Mouse (Mus musculus) bone marrow, adult 2 months (tissue): ENCODE results near the gene Bhlhe41. TPM values are rescaled to one million over a fixed set of nuclear protein-coding genes. Genes with fewer than 3 reads are reported as not detected.
A peak's percentile ranks its signal among the peaks of the same experiment; 100 is the strongest.

ENCODE experiments used
- H3K27ac ChIP-seq: fragments of 200-500 bp; 2 replicates; pipeline ENCODE4 v1.5.1; 2012; ENCODE audit warnings: low read depth, mild to moderate bottlenecking, control low read depth, inconsistent platforms, low read length; ENCODE audit not compliant: control insufficient read depth, poor library complexity, insufficient read depth
- H3K4me1 ChIP-seq: fragments of 200-500 bp; 2 replicates; pipeline ENCODE4 v1.6.1; 2011; ENCODE audit warnings: low read length; ENCODE audit not compliant: control insufficient read depth, insufficient read depth
- H3K4me3 ChIP-seq: fragments of 200-500 bp; replicated peaks from 2 replicates; pipeline ENCODE3; 2011; ENCODE audit warnings: mild to moderate bottlenecking, low read depth, low read length, control low read depth; ENCODE audit not compliant: control insufficient read depth
- CTCF ChIP-seq: fragments of 200-500 bp; IDR thresholded peaks from 2 replicates; pipeline ENCODE4 v1.5.1; 2011; ENCODE audit warnings: low read length, control low read depth; ENCODE audit not compliant: control insufficient read depth, insufficient read depth
- POLR2A ChIP-seq: fragments of 200-500 bp; IDR thresholded peaks from 2 replicates; pipeline ENCODE4 v1.6.1; 2011; ENCODE audit warnings: low read depth, mild to moderate bottlenecking, control low read depth, low read length, borderline replicate concordance; ENCODE audit not compliant: control insufficient read depth
- WGBS: fragments of 180-500 bp; shearing (Covaris S2); methylation state at CpG from one replicate; pipeline ENCODE4 v1.1.7; 2018; 5-methylcytosine and 5-hydroxymethylcytosine counted together
- polyA plus RNA-seq: library from polyadenylated mRNA; stranded (reverse); fragments of >200 nt; gene quantifications from 2 replicates; pipeline ENCODE4 v1.2.4, GENCODE M21; 2011; ENCODE audit warnings: low replicate concordance; ENCODE audit not compliant: missing spikeins, insufficient read depth, insufficient read length

The Bhlhe41 gene
- polyA plus RNA-seq, 1 experiment, result 4.9 TPM

DNA sequence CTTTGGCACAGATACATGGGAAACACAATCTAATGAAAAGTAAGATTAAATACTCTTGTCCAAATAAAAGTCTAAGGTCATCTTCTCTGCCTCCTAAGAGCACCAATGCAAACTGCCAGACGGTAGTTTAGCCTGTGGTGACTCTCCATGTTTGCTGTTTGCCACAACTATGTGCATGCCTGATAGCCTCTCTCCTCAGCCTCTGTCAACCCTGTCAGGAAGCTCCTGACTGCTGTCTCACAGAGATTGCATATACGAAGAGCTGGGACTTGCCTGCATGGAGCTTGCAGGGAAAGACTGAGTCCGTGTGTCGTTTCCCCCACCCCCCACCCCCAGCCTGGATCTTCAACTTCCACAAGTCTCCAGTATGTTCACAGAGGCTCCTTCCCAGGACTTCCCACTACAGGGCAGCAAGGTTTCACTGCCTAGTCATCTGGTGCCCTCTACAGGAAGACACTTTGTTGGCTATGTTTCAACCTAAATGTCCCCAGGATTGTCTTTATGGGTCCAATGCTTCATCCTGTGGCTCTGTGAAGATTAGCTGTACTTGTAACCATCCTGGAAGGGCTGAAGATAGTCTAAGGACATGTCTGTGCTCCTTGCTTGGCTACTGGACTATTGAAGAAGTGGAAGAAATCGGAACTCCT is 41.6 kb downstream of the Bhlhe41 start:
- H3K4me3 ChIP-seq, result no peak overlapping the region
- 0 out of 2 replicates have a peak, but pooled peaks cover 1% of the 10 kb centered on the region for H3K4me1 ChIP-seq
- TF ChIP-seq CTCF, result peak; percentile 46
- TF ChIP-seq POLR2A, result no peak
- 38% methylated on average over 5 of the region's 5 CpGs for WGBS
- no peak overlapping the region for H3K27ac ChIP-seq

DNA sequence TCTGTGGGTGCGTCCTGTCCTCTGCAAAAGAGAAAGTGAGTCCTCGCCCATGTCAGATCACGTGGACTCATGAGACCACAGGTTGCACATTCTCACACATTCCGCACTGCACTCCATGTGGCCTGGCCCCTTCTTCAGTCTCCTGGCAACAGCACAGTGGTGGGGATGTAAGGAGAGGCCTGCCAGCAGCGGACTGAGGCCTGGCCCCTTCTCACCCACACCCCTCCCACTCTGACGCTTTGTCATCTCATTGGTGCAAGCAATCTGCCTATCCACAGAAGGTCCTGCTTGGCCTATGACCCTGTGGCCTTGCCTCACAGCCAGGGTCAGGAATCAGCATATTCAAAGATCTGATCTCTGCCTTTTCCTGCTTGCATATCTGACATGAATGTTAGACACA is 42.3 kb downstream of the Bhlhe41 start:
- Histone ChIP-seq H3K27ac (no peak overlapping the region), H3K4me3 (no peak overlapping the region), H3K4me1 (0 out of 2 replicates have a peak, but pooled peaks cover 1% of the 10 kb centered on the region)
- TF ChIP-seq CTCF (no peak), POLR2A (no peak)
- WGBS, result 81% methylated on average over 6 of the region's 6 CpGs

DNA sequence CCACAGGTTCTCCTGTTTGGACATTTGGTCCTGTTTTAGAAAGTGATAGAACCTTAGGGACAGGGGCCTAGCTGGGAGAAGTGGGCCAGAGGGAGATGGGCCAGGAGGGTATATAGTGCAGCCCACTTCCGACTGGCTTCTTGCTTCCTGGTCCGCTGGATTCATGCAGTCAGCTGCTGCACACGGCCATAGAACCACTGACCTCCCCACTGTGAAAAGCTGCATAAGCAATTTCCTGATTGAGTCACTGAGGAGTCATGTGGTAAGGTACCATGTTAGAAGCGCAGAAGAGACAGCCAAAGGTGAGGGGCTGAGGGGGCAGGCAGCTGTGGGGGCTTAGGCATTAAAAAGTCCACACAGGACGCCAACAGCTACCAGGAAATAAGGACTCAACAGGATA is 43.1 kb downstream of the Bhlhe41 start:
- no peak overlapping the region for H3K4me3 ChIP-seq
- 0 out of 2 replicates have a peak, but pooled peaks cover 1% of the 10 kb centered on the region for H3K4me1 ChIP-seq
- no peak for TF ChIP-seq CTCF
- no peak for TF ChIP-seq POLR2A
- H3K27ac ChIP-seq, result no peak overlapping the region
- WGBS, result 49% methylated on average over 5 of the region's 5 CpGs

DNA sequence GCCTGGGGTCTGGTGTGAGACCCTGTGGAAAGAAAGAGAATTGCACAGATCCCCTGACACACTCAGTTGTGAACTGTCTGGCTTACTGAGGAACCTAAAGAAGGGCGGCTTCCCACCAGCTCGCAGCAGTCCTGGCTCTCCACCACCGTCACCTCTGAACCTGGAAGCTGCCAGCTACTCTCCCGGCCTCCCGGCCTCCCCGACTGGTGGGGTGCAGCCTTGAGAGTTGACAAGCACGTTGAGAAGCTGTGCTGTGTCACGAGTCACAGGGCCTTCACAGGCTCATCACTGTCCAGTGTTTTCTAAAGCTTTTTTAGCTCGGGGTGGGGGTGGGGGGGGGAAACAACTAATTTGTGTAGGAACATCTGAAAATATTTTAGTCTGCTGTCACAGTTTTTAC is 46.2 kb downstream of the Bhlhe41 start:
- WGBS, result 78% methylated on average over 9 of the region's 9 CpGs
- Histone ChIP-seq H3K27ac (no peak overlapping the region), H3K4me1 (0 out of 2 replicates have a peak, but pooled peaks cover 1% of the 10 kb centered on the region), H3K4me3 (no peak overlapping the region)
- TF ChIP-seq CTCF (no peak), POLR2A (no peak)

DNA sequence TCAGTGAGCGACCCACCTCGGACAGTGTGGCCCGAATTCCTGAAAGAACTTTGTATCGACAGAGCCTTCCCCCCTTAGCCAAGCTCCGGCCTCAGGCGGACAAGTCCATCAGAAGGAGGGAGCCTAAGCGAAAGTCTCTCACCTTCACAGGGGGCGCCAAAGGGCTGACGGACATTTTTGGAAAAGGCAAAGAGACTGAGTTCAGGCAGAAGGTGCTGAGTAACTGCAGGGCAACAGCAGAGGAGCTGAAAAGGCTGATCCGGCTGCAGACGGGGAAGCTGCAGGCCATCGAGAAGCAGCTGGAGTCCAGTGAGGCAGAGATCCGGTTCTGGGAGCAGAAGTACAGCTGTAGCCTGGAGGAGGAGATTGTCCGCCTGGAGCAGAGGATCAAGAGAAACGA is 50.2 kb downstream of the Bhlhe41 start:
- no peak for TF ChIP-seq CTCF
- no peak for TF ChIP-seq POLR2A
- Histone ChIP-seq H3K27ac (no peak overlapping the region), H3K4me1 (no peaks in the 10 kb centered on the region), H3K4me3 (no peak overlapping the region)
- 80% methylated on average over 15 of the region's 15 CpGs for WGBS

DNA sequence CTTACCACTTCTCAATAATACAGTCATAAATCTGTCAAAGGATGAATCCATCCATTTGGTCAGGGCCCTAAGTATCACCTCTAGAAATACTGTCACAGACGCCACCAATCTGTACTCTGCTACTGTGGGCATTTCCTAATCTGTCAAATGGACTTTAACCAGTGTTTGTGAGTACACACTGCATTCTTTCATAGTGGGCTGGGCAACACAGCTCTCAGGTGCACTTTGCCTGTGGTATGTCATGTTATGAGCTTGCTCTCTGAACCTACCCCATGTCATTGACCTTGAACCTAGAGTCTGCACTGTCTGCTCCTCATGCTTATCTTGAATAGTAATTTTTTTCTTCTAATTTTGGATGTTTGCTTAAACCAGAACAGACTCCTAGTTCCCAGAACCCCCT is 54.2 kb downstream of the Bhlhe41 start:
- no peak overlapping the region for H3K27ac ChIP-seq
- WGBS, result 62% methylated on average over 1 of the region's 1 CpGs
- no peaks in the 10 kb centered on the region for H3K4me1 ChIP-seq
- H3K4me3 ChIP-seq, result no peak overlapping the region
- no peak for TF ChIP-seq POLR2A

DNA sequence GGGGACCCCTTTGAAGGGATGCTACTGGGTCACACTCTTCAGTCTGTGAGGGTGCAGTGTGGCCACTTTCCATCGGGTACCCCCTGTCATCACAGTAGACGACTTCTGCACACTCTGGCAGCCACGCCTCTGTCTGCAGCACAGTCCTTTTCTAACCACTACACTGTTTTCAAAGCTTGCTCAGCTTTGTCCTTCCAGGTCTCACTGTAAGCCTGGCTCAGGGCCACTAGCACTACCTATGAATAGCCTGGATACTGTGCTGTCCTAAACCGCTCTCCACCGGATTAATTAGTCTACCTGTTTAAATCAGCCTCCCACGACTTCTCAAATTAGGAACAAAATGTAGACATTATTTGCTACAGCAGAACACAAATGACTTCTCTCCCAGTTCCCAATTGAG is 55.3 kb downstream of the Bhlhe41 start:
- Histone ChIP-seq H3K4me3 (no peak overlapping the region), H3K4me1 (no peaks in the 10 kb centered on the region), H3K27ac (no peak overlapping the region)
- 80% methylated on average over 6 of the region's 6 CpGs for WGBS
- TF ChIP-seq POLR2A (no peak), CTCF (no peak)

DNA sequence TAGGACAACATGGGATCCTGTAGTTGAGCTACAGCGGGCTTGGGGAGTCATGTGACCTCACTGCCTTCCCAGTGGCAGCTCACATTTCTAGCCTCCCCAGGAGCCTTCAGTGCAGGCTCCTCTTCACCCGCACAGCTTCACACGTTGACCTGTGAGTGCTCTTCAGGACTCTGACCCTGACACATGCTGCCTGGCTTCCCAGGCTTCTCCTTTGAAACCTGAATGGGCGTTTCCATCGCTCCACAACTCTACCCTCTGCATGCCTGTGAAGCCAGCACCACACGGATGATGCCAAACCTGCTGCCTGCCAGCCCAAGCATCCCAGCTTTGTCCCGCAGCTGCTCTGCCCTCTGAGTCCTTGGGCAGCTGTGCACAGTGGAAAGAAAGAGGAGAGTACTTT is 55.8 kb downstream of the Bhlhe41 start:
- no peak overlapping the region for H3K27ac ChIP-seq
- 82% methylated on average over 7 of the region's 7 CpGs for WGBS
- H3K4me3 ChIP-seq, result no peak overlapping the region
- H3K4me1 ChIP-seq, result no peaks in the 10 kb centered on the region
- TF ChIP-seq CTCF (no peak), POLR2A (no peak)

Other genes with a start within 250 kb of the Bhlhe41 start
- not detected in 2 replicates for gene Tuba3b, start 249.8 kb downstream of the Bhlhe41 start, polyA plus RNA-seq
- gene Rassf8, start 118.8 kb downstream of the Bhlhe41 start, polyA plus RNA-seq, result 3.0 and 3.5 TPM in 2 replicates
- 1.1 and 2.0 TPM in 2 replicates for gene Sspn, start 66.1 kb upstream of the Bhlhe41 start, polyA plus RNA-seq